Mouse (Mus musculus) E14TG2a.4 (cell line): ENCODE measurements around the gene Cers1.

Experiments
- CTCF ChIP-seq: conservative IDR thresholded peaks from 2 replicates; pipeline ENCODE4 v1.5.1; 2014; ENCODE audit warnings: low read length
- NANOG ChIP-seq: IDR thresholded peaks from 2 replicates; pipeline ENCODE4 v1.6.1; 2014; ENCODE audit warnings: borderline replicate concordance, low read length, mixed read lengths
- POU5F1 ChIP-seq: IDR thresholded peaks from 2 replicates; pipeline ENCODE4 v1.6.1; 2014; ENCODE audit warnings: low read length, borderline replicate concordance

DNA sequence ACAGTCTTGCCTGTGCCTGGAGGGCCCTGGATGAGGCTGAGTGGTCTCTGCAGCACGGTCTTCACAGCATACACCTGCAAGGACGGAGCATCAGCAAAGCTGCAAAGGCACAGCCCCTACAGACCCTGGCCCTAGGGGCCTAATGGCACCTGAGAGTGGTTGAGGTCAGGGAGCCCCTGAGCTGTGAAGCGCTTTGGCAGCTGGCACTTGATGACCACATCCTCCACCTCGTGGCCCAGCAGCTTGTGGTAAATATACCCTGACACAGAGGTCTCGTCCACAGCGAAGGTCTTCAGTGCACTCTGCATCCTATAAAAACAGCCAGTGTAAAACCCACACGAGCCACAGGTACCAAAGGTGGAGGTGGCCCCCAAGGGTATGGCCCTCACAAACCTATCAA, 23.4 kb downstream of the Cers1 start:
- TF ChIP-seq CTCF (no peak), POU5F1 (no peak), NANOG (no peak)
